Mouse (Mus musculus) forelimb bud, embryonic 11.5 days (tissue): ENCODE measurements at regions not wholly inside any gene's neighbourhood (a gene's known extent, or its start where the extent isn't known, plus 50 kb on each side); places are given as distances from the start of the nearest gene placed in this dataset.

ENCODE experiments used
- DNase-seq: peaks from one replicate; pipeline ENCODE4 v3.0.0-alpha.2; 2012; ENCODE audit warnings: low read depth, low spot score

DNA sequence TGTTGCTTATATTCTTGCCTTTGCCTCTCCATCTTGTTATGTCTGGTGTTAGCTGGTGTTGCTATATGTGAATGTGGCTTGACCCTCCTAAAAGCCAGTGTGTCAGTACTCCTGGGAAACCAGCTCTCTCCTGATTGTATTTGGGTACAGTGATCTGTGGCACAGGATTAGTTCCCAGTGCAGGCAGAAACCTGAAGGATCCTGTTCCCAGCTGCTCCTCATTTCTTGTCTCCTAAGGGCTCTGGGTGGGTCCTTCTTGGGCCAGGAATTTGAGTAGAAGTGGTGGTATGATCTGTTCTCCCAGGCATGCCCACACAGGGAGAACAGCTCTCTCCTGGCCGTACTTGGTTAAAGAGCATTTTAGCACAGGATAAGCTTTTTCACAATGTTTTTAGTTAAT is 286.2 kb upstream of the Cypt12 start:
- no peak for DNase-seq

GRCm38 (mm10) chr3:17667016-17667415 is 281.2 kb upstream of the Cypt12 start:
- DNase-seq = no peak

DNA sequence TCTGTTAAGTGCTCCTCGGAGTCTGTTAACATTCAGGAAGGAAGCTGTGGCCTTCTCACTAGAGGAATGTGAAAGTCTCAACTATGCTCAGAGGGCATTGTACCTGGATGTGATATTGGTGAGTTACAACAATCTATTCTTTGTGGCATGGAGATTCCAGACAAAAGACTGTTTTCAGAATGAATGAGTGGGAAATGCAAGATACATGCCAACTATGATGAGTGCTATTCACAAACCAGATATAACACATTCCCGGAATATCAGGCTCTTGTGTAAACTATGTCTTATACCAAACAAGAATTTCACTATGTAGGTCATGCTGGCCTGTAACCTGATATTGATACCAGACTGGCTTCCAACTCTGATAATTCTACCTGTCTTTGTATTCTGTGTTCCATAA is 279.4 kb upstream of the Cypt12 start:
- DNase-seq = no peak
